9 mouse cellular contexts compared by ENCODE assay signal in genomic region chr4:148947833-148948388, GRCm38 (mm10).
DNase-seq lines count a peak whose midpoint lies in the region; ATAC-seq and TF ChIP-seq lines count a peak whose summit lies in the region.
"Had no signal": no experiment of that assay in that cellular context is flagged by ENCODE, and none has a peak within 500 bp of the region (broad histone marks: within the 10 kb centered on the region; RNA-seq: fewer than 3 reads in every experiment).

No protein-coding gene starts in this region.

- H3K9me3 ChIP-seq in heart, embryonic 15.5 days (replicated peaks), result no peaks in the 10 kb centered on the region
- no peaks in the 10 kb centered on the region for H3K9me3 ChIP-seq in liver, embryonic 14.5 days (ENCODE audit: control insufficient read depth, low read length)
- no peaks in the 10 kb centered on the region for H3K9me3 ChIP-seq in hindbrain, embryonic 16.5 days (ENCODE audit: control insufficient read depth, low read length)
- H3K9me3 ChIP-seq: midbrain, embryonic 12.5 days had no signal

- no peak for TF ChIP-seq CTCF in kidney, adult 2 months (conservative IDR thresholded peaks at IDR 0.05; ENCODE audit: insufficient read depth, insufficient read length, low read depth, low read length)
- no peak for TF ChIP-seq CTCF in liver, embryonic 14.5 days (IDR thresholded peaks at IDR 0.05; ENCODE audit: low read depth)
- TF ChIP-seq CTCF in gastrocnemius, adult 2 months (IDR thresholded peaks at IDR 0.05), result no peak

- TF ChIP-seq EP300 in liver, embryonic 14.5 days (IDR thresholded peaks at IDR 0.05; ENCODE audit: low read depth), result no peak

- no peak for TF ChIP-seq POLR2A in kidney, adult 2 months (IDR thresholded peaks at IDR 0.05; ENCODE audit: low read depth, low read length)

- no peak overlapping the region for H3K4me2 ChIP-seq in heart, embryonic 15.5 days
- H3K4me2 ChIP-seq in liver, embryonic 14.5 days (ENCODE audit: low read depth), result no peak overlapping the region
- H3K4me2 ChIP-seq in hindbrain, embryonic 16.5 days (ENCODE audit: low read length), result no peak overlapping the region
- H3K4me2 ChIP-seq: midbrain, embryonic 12.5 days had no signal

- no peak for ATAC-seq in heart, embryonic 15.5 days (replicated peaks; ENCODE audit: insufficient number of reproducible peaks, insufficient read depth, low FRiP score, low read depth)
- ATAC-seq in liver, embryonic 14.5 days (ENCODE audit: insufficient read depth), result peak; percentile 41; the same call in 1 of the 2 replicates
- no peak for ATAC-seq in hindbrain, embryonic 16.5 days

- H3K9ac ChIP-seq in heart, embryonic 15.5 days, result 0 out of 2 replicates have a peak overlapping the region, but pooled peaks have one; percentile 17
- H3K9ac ChIP-seq in liver, embryonic 14.5 days (replicated peaks), result no peak overlapping the region
- H3K9ac ChIP-seq in hindbrain, embryonic 16.5 days (ENCODE audit: low read depth, low read length), result no peak overlapping the region
- H3K9ac ChIP-seq: midbrain, embryonic 12.5 days had no signal

- H3K36me3 ChIP-seq in heart, embryonic 15.5 days, result peaks cover 55% of the 10 kb centered on the region; the same call in 1 of the 2 replicates
- H3K36me3 ChIP-seq in kidney, adult 2 months (ENCODE audit: control insufficient read depth, insufficient read depth, low read length), result no peaks in the 10 kb centered on the region
- H3K36me3 ChIP-seq in liver, embryonic 14.5 days (replicated peaks; ENCODE audit: control insufficient read depth, insufficient read depth, low read depth), result no peaks in the 10 kb centered on the region
- no peaks in the 10 kb centered on the region for H3K36me3 ChIP-seq in hindbrain, embryonic 16.5 days (ENCODE audit: control insufficient read depth, insufficient read depth, low read length)
- H3K36me3 ChIP-seq: midbrain, embryonic 12.5 days had no signal

- peaks cover 22% of the 10 kb centered on the region for H3K27me3 ChIP-seq in heart, embryonic 15.5 days
- no peaks in the 10 kb centered on the region for H3K27me3 ChIP-seq in kidney, adult 2 months (replicated peaks; ENCODE audit: control insufficient read depth, insufficient read depth, low read length)
- H3K27me3 ChIP-seq in liver, embryonic 14.5 days (ENCODE audit: control insufficient read depth, insufficient read depth, low read length), result peaks cover 21% of the 10 kb centered on the region
- peaks cover 17% of the 10 kb centered on the region for H3K27me3 ChIP-seq in hindbrain, embryonic 16.5 days (replicated peaks; ENCODE audit: control insufficient read depth, insufficient read depth, low read length)

- H3K27ac ChIP-seq in heart, embryonic 15.5 days, result peak overlapping the region; percentile 16; the same call in 1 of the 2 replicates
- H3K27ac ChIP-seq in kidney, adult 2 months (ENCODE audit: insufficient read depth, low read depth, low read length), result peak overlapping the region; percentile 32
- H3K27ac ChIP-seq in liver, embryonic 14.5 days, result no peak overlapping the region
- no peak overlapping the region for H3K27ac ChIP-seq in hindbrain, embryonic 16.5 days (ENCODE audit: low read depth, low read length)
- H3K27ac ChIP-seq in gastrocnemius, adult 2 months, result no peak overlapping the region
- H3K27ac ChIP-seq: midbrain, embryonic 12.5 days had no signal

- intact Hi-C loops in heart, postnatal 36 days (cut with DNase I), result no loop called here
- intact Hi-C loops in gastrocnemius, adult 2 months (cut with DNase I), result no loop called here

- 43% methylated on average over 10 of the region's 10 CpGs for WGBS in heart, embryonic 15.5 days
- WGBS in kidney, adult 2 months, result 57% methylated on average over 10 of the region's 10 CpGs
- WGBS in liver, embryonic 14.5 days (ENCODE audit: insufficient replicate concordance), result 64% methylated on average over 10 of the region's 10 CpGs
- 59% methylated on average over 10 of the region's 10 CpGs for WGBS in hindbrain, embryonic 16.5 days

- peaks cover 64% of the 10 kb centered on the region for H3K4me1 ChIP-seq in heart, embryonic 15.5 days (replicated peaks)
- peaks cover 4% of the 10 kb centered on the region; the same call in 1 of the 2 replicates for H3K4me1 ChIP-seq in kidney, adult 2 months (ENCODE audit: control insufficient read depth, insufficient read depth, low read length)
- no peaks in the 10 kb centered on the region for H3K4me1 ChIP-seq in liver, embryonic 14.5 days (replicated peaks; ENCODE audit: control insufficient read depth in 2 of 2, insufficient read depth in 2 of 2, low read length in 1 of 2)
- peaks cover 26% of the 10 kb centered on the region for H3K4me1 ChIP-seq in hindbrain, embryonic 16.5 days (ENCODE audit: control insufficient read depth, insufficient read depth, low read depth, low read length)

- no peak overlapping the region for H3K4me3 ChIP-seq in heart, embryonic 15.5 days
- no peak overlapping the region for H3K4me3 ChIP-seq in kidney, adult 2 months (ENCODE audit: insufficient read depth, low read depth, low read length)
- no peak overlapping the region for H3K4me3 ChIP-seq in liver, embryonic 14.5 days (ENCODE audit: insufficient read depth in 1 of 2, low read depth in 2 of 2, low read length in 2 of 2)
- H3K4me3 ChIP-seq in hindbrain, embryonic 16.5 days (ENCODE audit: low read length), result no peak overlapping the region
- H3K4me3 ChIP-seq in gastrocnemius, adult 2 months, result no peak overlapping the region
- H3K4me3 ChIP-seq: midbrain, embryonic 12.5 days had no signal

- DNase-seq in heart, postnatal 36 days, result no peak
- peak; percentile 68 for DNase-seq in kidney, adult 2 months
- no peak for DNase-seq in liver, embryonic 14.5 days (ENCODE audit: low read depth in 3 of 3, low spot score in 3 of 3)
- DNase-seq in urinary bladder, adult 2 months (ENCODE audit: low spot score), result peak; percentile 69
- DNase-seq in layer of hippocampus, postnatal 10 days (ENCODE audit: low spot score in 2 of 2), result no peak
- DNase-seq in gastrocnemius, adult 2 months, result no peak

Comparison
In these comparisons a context has a peak if more than half of its experiments do, and no peak if none do; other contexts are left out.
1. H3K27ac ChIP-seq: peak in heart, embryonic 15.5 days (single experiment) and kidney, adult 2 months (single experiment); none in liver, embryonic 14.5 days (single experiment), hindbrain, embryonic 16.5 days (single experiment) and gastrocnemius, adult 2 months (single experiment).
2. DNase-seq: peak in kidney, adult 2 months (single experiment) and urinary bladder, adult 2 months (single experiment); none in heart, postnatal 36 days (0 of 2), liver, embryonic 14.5 days (0 of 3), layer of hippocampus, postnatal 10 days (0 of 2) and gastrocnemius, adult 2 months (single experiment).